Mouse (Mus musculus) limb, embryonic 10.5 days (tissue): ENCODE data around the gene Bola2. TPM values are rescaled to one million over a fixed set of nuclear protein-coding genes. Genes with fewer than 3 reads are reported as not detected.

Experiments used
- polyA plus RNA-seq: library from polyadenylated mRNA; unstranded; fragments of >200 nt; fragmentation: Nextera tagmentation; extraction: Ambion mirVana; gene quantifications from 2 replicates; pipeline ENCODE4 v1.2.1, GENCODE M21; 2016

Gene Bola2
- polyA plus RNA-seq, 1 experiment from 2014 or later, result 177 TPM

Other genes with a start within 250 kb of the Bola2 start
- gene Atp2a1, start 232.3 kb upstream of the Bola2 start, polyA plus RNA-seq, result 0.59 and 5.3 TPM in 2 replicates
- gene Sh2b1, start 220.0 kb upstream of the Bola2 start, polyA plus RNA-seq, result 55.1 and 62.5 TPM in 2 replicates
- 182 and 207 TPM in 2 replicates for gene Tufm, start 208.0 kb upstream of the Bola2 start, polyA plus RNA-seq
- gene Atxn2l, start 192.0 kb upstream of the Bola2 start, polyA plus RNA-seq, result 60.6 and 62.5 TPM in 2 replicates
- gene Eif3c, start 129.0 kb upstream of the Bola2 start, polyA plus RNA-seq, result 230 and 241 TPM in 2 replicates
- 0.29 and 0.51 TPM in 2 replicates for gene Apobr, start 110.5 kb upstream of the Bola2 start, polyA plus RNA-seq
- 27.0 and 27.8 TPM in 2 replicates for gene Cln3, start 109.6 kb upstream of the Bola2 start, polyA plus RNA-seq
- gene Il27, start 100.5 kb upstream of the Bola2 start, polyA plus RNA-seq, result not detected in 2 replicates
- gene Nupr1, start 64.5 kb upstream of the Bola2 start, polyA plus RNA-seq, result 0.45 and 0.78 TPM in 2 replicates
- gene Sgf29, start 46.1 kb upstream of the Bola2 start, polyA plus RNA-seq, result 69.0 and 69.2 TPM in 2 replicates
- gene Sult1a1, start 19.0 kb upstream of the Bola2 start, polyA plus RNA-seq, result 0.11 and 0.49 TPM in 2 replicates
- gene Slx1b, start 383 bp downstream of the Bola2 start, polyA plus RNA-seq, result 12.6 and 14.8 TPM in 2 replicates
- gene Coro1a, start 12.4 kb downstream of the Bola2 start, polyA plus RNA-seq, result 28.9 and 37.8 TPM in 2 replicates
- 47.3 and 55.9 TPM in 2 replicates for gene Mapk3, start 64.2 kb downstream of the Bola2 start, polyA plus RNA-seq
- 0.83 and 1.5 TPM in 2 replicates for gene Gdpd3, start 70.9 kb downstream of the Bola2 start, polyA plus RNA-seq
- gene Ypel3, start 81.6 kb downstream of the Bola2 start, polyA plus RNA-seq, result 51.7 and 84.9 TPM in 2 replicates
- 0.23 and 0.53 TPM in 2 replicates for gene Tbx6, start 86.1 kb downstream of the Bola2 start, polyA plus RNA-seq
- 450 and 462 TPM in 2 replicates for gene Ppp4c, start 97.1 kb downstream of the Bola2 start, polyA plus RNA-seq
- gene Fam57b, start 102.3 kb downstream of the Bola2 start, polyA plus RNA-seq, result 0.20 and 0.21 TPM in 2 replicates
- not detected in 2 replicates for gene 4930451I11Rik, start 136.2 kb downstream of the Bola2 start, polyA plus RNA-seq
- gene Doc2a, start 152.0 kb downstream of the Bola2 start, polyA plus RNA-seq, result 1.0 and 1.9 TPM in 2 replicates
- 51.9 and 57.2 TPM in 2 replicates for gene Hirip3, start 166.6 kb downstream of the Bola2 start, polyA plus RNA-seq
- gene Ino80e, start 167.0 kb downstream of the Bola2 start, polyA plus RNA-seq, result 117 and 131 TPM in 2 replicates
- gene Taok2, start 189.3 kb downstream of the Bola2 start, polyA plus RNA-seq, result 48.5 and 56.4 TPM in 2 replicates
- gene Tmem219, start 227.5 kb downstream of the Bola2 start, polyA plus RNA-seq, result 15.6 and 16.6 TPM in 2 replicates
- 19.5 and 20.3 TPM in 2 replicates for gene Kctd13, start 233.5 kb downstream of the Bola2 start, polyA plus RNA-seq